Mouse (Mus musculus) cerebellum, postnatal 4 days (tissue): Measurements from ENCODE around the gene Kdm5c.
"Not testable (repeated sequence)": the region's sequence is repeated elsewhere in the genome, so short reads cannot be mapped to it uniquely, and the experiment has no call there.

Experiments used
- DNase-seq, 2 experiments: peaks; one replicate each; pipeline ENCODE4 v3.0.0; 2022; ENCODE audit warnings: low spot score in 2 of 2, mixed read lengths in 1 of 2

Gene Kdm5c

DNA sequence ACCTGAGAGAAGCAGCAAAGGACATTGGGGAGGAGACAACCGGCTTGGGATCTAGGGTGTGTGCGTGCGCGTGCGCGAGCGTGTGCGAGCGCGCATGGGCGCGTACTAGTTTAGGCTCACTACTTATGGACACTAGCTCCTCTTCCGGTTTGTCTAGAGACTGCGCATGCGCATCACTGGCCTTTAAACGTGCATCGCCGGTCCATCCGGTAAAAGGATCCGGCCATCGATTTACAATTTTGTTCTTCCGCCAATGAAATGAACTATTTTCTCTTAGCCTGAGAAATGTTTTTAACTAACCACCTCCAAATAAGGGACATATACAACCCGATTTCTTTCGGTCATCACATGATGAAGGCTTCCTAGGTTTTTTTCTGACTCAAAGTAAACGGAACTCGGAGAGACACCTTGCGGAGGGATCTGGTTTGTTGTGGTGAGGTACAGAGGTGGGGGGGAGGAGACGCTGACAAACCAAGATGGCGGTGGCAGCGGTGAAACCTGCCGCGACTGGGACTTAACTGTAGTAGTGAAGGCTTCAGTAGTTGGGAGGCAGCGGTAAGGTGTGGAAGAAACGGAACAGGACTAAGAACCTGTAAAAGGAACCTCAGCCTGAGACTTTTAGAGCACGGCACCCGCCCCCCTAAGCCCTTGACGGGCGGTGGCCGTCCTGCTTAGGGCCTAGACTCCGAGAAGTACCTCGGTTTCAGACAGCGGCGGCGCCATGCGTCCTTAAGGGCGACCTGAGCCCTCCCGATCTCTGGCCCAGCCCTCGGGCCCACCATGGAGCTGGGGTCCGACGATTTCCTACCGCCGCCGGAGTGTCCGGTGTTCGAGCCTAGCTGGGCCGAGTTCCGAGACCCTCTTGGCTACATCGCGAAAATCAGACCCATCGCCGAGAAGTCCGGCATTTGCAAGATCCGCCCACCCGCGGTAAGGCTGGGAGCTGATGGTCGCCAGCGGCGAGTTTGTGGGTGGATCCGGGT, at the start of gene Kdm5c:
Kdm5c (plus strand) TSS at position 240 of the 983 bp plus-strand sequence.
- peak; percentile 66 to 96 for DNase-seq

DNA sequence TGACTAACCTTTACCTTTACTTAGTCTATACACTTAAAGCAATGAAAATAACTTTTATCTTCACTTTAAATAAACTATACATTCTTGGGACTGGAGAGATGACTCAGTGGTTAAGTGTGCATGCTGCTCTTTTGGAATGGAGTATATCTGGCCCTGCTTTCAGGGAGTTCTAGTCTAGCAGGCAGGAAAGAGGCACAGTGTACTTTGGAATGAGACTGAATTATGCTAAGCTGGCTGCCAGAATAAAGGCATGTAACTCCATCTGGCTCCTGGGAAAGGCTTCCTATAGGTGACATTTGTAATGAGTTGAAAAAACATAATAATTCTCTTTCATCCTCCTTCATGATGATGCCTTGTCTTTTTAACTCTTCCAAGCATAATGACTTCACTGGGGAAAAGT, 45.7 kb upstream of the Kdm5c start:
- DNase-seq = no peak

DNA sequence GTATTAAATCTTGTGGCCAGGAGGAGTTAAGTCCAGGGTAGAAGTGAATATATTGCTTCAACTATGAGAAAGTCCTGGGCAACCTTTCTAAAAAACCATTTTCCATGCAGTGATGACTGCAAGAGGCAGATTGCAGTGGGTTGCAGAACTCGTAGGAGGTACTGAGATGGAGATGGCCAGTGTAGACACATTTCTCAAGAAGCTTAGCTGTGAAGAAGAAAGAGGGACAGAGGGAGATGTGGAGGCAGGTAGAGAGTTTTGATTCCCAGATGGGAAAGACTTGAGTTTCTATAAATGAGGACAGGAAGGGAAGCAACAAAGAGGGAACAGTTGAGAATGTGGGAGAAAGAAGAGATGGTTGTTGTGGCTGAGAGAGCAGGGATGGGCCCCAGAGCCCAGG, 41.6 kb upstream of the Kdm5c start:
- DNase-seq = no peak

GRCm38 (mm10) chrX:152197814-152198648, 34.8 kb upstream of the Kdm5c start:
- no peak for DNase-seq

GRCm38 (mm10) chrX:152201737-152202421, 30.9 kb upstream of the Kdm5c start:
- no peak for DNase-seq

GRCm38 (mm10) chrX:152202422-152203103, 30.3 kb upstream of the Kdm5c start:
- DNase-seq = no peak

- no peak for DNase-seq
Measured at GRCm38 (mm10) chrX:152203247-152203646, 29.6 kb upstream of the Kdm5c start.

DNA sequence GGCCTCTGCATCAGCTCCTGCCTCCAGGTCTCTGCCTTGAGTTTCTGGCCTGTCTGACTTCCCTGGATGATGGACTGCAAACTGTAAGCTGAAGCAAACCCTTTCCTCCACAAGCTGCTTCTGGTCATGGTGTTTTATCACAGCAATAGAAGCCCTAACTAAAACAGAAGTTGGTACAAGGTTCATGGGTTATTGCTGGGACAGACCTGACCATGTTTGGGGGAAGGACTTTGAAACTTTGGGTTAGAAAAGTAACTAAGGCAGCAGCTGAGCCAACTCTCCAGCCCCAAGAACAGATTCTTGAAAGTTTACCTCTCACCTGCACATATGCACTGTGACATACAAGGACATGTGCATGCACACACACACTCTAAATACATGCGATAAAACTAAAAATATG, 27.3 kb upstream of the Kdm5c start:
- no peak for DNase-seq

GRCm38 (mm10) chrX:152214703-152215102, 18.1 kb upstream of the Kdm5c start:
- DNase-seq = no peak

DNA sequence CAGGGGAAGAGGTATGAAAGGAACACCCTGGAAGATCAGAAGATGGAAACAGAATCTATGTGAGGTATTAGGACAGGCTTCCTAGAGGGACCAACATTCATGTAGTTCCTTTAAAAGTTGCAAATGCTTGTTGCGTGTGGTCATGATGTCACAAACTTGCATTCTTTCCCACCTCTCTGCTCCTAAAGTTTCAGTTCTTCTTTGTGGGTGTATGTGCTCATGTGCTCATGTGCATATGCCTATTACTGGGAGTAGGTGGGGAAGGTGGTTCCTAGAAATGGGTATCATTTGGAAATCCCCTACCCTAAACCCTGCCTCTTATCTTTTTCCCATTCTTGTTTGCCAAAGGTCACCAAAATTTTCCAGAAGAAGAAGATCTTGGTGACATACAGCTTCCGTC, 14.3 kb upstream of the Kdm5c start:
- DNase-seq = no peak

DNA sequence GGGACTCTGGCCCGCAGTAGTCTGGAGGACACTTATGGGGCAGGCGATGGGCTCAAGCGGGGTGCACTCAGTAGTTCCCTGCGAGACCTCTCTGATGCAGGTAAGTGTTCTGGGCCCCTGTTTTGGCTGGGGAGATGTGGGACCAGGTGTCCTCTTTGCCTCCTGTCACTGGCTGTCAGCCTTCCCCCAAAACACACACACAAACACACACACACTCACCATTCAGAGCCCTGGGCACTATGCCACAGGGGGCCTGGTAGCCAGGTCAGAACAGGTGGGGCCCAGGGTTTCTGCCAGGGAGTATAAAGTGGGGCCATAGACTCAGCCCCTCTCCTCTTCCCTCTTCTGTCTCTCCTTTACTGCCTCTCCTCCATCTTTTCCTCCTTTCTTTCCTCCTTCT, 11.1 kb upstream of the Kdm5c start:
- DNase-seq = peak in 1 of 2 experiments; percentile 30

- no peak for DNase-seq
Measured at GRCm38 (mm10) chrX:152222226-152222625, 10.6 kb upstream of the Kdm5c start.

DNA sequence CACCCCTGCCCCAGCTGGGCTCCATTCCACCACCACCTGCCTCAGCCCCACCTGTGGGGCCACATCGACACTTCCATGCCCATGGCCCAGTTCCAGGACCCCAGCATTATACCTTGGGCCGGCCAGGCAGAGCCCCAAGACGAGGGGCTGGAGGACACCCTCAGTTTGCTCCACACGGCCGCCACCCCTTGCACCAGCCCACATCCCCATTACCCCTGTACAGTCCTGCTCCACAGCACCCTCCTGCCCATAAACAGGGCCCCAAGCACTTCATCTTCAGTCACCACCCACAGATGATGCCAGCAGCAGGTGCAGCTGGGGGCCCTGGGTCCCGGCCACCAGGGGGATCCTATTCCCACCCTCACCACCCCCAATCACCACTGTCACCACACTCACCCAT, 9.5 kb upstream of the Kdm5c start:
- no peak for DNase-seq

- no peak for DNase-seq
Measured at GRCm38 (mm10) chrX:152224280-152224679, 8.5 kb upstream of the Kdm5c start.

- no peak for DNase-seq
Measured at GRCm38 (mm10) chrX:152234125-152234524, 1.3 kb downstream of the Kdm5c start.

DNA sequence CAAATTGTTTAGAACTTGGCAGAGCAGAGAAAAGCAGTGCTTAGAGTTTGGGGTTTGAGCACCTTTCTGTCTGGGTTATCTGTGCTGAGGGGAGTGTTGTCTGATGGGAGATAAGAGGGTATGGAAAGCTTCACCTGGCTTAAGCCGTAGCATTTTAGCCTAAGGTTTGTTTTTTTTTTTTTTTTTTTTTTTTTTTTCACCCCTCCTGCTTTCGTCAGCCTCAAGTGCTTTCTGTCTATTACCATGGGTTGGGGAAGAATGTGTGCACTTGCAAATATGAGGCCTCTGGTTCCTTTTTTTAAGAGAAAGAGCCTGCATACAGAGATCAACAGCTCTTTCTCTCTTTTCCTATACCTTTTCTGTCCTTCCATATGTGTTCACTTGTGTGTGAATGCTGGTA, 2.9 kb downstream of the Kdm5c start:
- DNase-seq = no peak

DNA sequence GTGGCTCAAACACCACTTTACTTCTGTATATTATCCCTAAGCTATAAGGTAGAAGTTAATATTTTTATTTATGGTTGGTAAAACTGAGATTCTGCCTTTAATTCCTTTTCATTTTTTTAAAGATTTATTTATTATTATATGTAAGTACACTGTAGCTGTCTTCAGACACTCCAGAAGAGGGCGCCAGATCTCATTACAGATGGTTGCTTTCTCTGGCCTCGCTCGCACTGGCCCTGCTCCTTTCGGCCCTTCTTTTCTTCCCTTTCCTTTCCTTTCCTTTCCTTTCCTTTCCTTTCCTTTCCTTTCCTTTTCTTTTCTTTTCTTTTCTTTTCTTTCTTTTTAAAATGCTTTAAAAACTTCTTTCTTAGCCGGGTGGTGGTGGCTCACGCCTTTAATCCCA, 10.3 kb downstream of the Kdm5c start:
- not testable (repeated sequence) for DNase-seq

- DNase-seq = no peak
Measured at GRCm38 (mm10) chrX:152244492-152245189, 11.8 kb downstream of the Kdm5c start.

DNA sequence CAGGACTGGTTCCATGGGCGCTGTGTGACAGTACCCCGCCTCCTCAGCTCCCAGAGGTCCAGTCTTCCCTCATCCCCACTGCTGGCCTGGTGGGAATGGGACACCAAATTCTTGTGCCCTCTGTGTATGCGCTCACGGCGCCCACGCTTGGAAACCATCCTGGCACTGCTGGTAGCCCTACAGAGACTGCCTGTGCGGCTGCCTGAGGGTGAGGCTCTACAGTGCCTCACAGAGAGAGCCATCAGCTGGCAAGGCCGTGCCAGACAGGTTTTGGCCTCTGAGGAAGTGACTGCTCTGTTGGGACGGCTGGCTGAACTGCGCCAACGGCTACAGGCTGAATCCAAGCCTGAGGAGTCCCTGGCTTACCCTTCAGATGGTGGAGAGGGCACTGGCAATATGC, 38.4 kb downstream of the Kdm5c start:
- no peak for DNase-seq

DNA sequence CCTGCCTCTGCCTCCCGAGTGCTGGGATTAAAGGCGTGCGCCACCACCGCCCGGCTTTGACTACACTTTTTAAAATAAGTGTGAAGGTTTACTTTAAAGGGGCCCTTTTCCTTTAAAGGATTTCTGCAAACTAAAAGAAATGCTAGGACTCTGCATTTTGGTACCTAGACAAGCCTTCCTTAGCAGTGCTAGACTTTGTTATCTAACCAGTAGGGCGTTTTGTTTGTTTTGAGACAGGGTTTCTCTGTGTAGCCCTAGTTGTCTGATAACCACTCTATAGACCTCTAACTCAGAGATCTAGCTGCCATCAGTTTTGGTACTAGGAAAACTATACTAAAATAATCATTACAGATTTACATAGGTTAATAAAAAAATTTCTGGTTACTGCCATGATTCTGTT, 46.6 kb downstream of the Kdm5c start:
- no peak for DNase-seq

DNA sequence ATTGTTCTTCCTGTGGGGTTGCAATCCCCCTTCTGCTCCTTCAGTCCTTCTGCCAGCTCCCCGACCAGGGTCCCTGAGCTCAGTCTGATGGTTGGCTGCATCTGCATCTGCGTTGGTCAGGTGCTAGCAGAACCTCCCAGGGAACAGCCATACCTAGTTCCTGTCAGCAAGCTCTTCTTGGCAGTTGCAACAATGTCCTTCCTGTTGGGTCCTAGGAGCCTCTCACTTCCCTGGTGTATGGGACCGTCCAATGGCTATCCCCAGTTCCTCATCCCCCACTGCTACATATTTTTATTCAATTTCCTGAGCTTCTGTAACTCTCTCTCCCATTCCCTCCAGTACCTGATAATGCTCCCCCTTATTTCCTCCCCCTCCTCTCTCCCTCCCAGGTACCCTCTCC, 51.9 kb downstream of the Kdm5c start:
- DNase-seq = no peak
